Mouse (Mus musculus) neutrophil, adult 5-6 weeks (primary cell): ENCODE data around the gene Armc6. TPM values are rescaled to one million over a fixed set of nuclear protein-coding genes. Genes with fewer than 3 reads are reported as not detected.

Source experiments
- ATAC-seq: fragments of 151-379, 151-347 bp; 2 replicates; pipeline ENCODE4 v1.8.0; 2017; ENCODE audit warnings: mild to moderate bottlenecking, moderate TSS enrichment; ENCODE audit not compliant: insufficient number of reproducible peaks, poor library complexity, low FRiP score, severe bottlenecking; ENCODE audit errors: extremely low read depth
- total RNA-seq: library from RNA; stranded (forward); fragments of 200-1000 nt; gene quantifications from 2 replicates; pipeline ENCODE4 v1.2.3, GENCODE M21; 2017

Armc6 gene
- total RNA-seq, result 5.8 and 6.9 TPM in 2 replicates

GRCm38 (mm10) chr8:70234080-70234780 is at the start of gene Armc6, which contains the start of gene Sugp2:
Armc6 (minus strand) TSS chr8:70234466.
Sugp2 (plus strand) TSS chr8:70234226.
- ATAC-seq, result peak; percentile 82

DNA sequence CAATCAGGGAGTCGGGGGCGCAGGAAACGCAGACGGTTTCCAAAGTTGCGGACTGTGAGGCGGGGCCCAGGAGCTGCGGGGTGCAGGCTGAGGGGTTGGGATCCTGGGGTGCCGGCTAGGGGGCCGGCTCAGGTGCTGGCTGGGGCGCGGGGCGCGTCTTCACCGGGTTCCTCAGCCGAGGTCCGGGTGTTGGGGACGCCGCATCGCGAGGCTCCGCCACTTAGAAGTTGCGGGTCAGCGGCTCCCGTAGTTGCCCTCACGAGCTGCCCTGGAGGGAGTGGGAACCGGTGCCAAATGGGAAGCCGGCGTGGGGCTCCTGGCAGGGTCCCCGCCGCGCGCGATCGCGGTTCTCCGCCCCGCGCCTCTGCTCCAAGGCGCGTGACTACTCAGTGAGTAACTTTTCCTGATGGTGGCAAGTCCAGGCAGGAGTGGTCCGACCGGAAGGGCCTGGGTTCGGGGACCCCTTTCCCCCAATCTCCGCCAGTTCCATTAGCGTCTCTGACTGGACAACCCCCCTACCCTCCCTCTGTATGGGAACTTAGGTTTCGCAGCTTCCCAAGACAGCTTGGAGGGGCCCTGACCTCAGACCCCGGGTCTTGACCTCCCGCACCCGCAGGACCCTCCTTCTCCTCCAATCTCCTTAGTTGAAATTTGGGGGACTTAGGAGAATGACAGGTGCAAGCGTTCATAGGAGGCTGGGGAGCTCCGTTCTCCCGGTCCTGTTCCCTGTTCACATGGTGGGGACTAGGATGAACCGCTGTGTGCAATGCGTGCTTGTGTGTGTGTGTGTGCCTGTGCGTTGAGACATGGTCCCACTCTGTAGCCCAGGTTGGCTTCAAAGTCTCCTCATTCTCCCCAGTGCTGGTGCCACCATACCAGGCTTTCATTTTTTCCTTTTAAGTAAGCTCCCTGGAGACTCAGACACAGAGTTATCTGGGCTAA is 49.1 kb upstream of the Armc6 start:
- ATAC-seq, result no peak

- ATAC-seq, result peak; percentile 93
Observed at GRCm38 (mm10) chr8:70282603-70283135, 48.4 kb upstream of the Armc6 start, which contains the start of gene Homer3. Homer3 (plus strand) TSS chr8:70282827.

- ATAC-seq, result no peak
Observed at GRCm38 (mm10) chr8:70281001-70281400, 46.7 kb upstream of the Armc6 start.

DNA sequence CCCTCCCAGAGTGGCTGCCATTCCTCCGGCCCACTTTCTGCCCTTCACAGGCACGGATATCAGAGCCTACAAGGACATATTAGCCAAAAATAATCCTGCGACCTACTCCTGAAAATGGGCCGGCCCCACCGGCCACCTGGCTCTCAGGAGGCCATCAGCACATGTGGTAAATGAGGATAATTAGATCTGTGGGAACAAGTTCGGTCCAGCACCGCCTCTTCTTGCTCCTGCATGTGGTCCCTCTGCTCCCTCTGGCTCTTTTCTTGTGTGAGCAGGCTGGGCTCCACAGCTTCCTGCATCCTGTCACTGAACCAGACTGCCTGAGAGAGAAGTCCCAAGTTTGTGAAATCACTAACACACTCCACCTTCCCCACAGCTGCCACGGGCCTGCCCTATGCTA is 45.0 kb upstream of the Armc6 start:
- ATAC-seq, result no peak

- ATAC-seq, result no peak
Observed at GRCm38 (mm10) chr8:70278175-70278574, 43.9 kb upstream of the Armc6 start.

- no peak for ATAC-seq
Observed at GRCm38 (mm10) chr8:70276476-70276875, 42.2 kb upstream of the Armc6 start.

GRCm38 (mm10) chr8:70274350-70274749 is 40.1 kb upstream of the Armc6 start:
- ATAC-seq, result no peak

DNA sequence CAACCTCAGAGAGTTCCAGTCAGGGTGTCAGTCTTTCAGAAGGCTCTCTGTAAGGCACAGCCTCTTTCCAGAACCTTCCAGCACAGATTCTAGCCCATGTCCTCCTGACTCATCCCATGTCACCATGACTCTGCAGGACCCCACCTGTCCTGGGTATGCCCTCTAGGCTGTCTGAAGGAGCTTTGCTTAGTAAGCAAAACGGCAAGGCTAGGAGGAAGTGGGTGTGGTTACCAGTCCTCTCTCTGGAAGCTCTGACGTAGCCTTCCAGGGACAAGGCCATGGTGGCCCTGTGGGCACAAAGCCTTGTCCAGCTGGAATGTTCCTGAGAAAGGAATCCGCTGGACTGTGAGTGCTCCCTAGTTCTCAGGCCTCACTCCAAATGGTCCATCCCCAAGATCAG is 38.7 kb upstream of the Armc6 start:
- ATAC-seq, result no peak

DNA sequence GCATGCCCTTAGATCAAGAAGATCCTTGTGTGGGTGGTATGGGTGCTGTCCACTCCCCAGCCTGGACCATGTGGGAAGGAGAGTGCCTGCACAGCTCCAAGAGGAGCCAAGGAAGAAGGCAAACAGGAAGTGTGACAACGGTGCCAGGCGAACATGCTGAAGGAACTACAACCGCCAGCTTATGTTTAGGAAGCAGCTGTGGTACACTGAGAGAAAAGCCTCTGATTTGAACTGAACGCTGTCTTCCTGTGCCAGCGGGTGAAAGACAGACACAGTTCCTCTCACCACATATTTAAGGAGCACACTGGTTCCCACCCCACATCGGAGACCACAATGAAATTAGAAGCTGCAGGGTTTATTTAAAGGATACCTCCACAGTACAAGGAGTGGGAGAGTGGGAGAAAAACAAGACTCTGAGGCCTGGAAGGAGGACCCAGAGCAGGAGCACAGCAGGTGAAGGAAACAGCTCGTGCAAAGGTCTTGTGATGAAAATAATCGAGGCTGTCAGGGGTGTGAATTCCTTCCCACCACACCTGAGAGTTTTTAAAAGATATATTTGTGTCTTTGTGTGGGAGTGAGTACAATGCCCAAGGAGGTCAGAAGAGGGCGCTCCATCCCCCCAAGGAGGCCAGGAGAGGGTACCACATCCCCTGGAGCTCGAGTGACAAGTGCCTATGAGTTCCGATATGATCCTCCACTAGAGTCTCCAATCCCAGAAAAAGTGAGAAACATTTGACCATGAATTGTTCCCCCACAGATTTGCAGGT is 34.7 kb upstream of the Armc6 start:
- no peak for ATAC-seq

DNA sequence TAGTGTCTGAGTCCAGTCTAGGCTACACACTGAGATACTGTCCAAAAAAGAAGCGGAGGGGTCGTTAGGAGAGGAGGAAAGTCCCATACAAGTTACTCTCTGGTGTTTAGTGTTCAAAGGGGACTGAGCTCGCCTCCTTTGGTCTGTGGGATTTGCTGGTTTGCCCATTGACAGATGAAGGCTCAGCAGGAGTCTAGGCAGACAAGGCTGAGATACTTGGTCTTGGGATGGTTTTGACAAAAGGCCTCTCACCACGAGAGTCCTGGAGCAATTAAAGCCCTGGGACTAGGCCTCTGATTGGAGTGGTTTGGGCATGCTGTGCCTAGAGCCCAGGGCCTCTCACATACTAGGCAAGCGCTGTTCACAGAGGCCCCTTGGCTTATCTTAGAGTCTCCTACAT is 34.0 kb upstream of the Armc6 start:
- no peak for ATAC-seq

- ATAC-seq, result no peak
Observed at GRCm38 (mm10) chr8:70267674-70268073, 33.4 kb upstream of the Armc6 start.

GRCm38 (mm10) chr8:70259043-70259442 is 24.8 kb upstream of the Armc6 start:
- no peak for ATAC-seq

DNA sequence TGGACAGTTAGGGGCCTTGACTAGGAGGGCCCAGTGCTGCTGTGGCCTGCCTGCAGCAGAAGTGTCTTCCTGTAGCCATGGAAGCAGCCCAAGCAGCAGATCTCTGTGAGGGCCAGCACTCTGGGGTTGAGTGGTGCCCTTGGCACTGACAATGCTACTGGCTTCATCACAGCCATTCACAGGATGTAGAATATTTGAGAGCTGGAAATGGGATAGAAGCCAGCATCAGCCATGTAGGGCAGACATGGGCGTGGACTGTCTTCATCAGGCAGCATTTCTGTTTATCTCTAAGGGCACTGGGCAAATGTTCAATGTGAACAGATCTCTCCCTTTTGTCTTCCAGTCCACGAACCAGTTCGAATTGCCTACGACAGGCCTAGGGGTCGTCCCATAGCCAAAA is 24.3 kb upstream of the Armc6 start:
- no peak for ATAC-seq

DNA sequence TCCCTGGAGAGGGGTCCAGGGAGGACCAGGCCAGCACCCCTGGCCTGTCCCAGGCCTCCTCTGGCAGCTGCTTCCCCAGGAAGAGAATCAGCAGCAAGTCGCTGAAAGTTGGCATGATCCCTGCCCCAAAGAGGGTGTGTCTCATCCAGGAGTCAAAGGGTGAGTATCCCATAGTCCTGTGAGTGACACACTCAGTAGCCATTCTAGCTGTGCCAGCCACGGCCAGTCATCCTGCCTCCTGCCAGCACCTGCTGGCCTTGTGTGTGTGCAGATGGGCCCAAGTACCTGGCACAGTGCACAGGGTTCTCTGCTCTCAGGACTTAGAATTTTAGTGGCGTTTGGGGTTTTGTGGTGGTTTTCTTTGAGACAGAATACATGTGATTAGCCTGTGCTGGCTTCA is 23.2 kb upstream of the Armc6 start:
- ATAC-seq, result no peak

DNA sequence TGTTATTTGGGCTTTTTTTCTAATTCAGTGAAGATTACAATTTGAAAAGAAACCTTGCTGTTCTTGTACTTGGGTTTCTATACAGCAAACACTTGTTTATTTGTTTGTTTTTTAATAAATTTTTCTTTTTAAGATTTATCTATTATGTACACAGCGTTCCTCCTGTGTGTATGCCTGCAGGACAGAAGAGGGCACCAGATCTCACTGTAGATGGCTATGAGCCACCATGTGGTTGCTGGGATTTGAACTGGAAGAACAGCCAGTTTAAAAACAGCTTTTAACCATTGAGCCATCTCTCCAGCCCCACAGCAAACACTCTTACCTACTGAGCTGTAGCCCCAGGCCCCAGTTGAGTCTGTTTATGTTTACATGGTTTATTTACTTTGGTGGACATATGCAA is 20.4 kb upstream of the Armc6 start:
- ATAC-seq, result no peak

- ATAC-seq, result no peak
Observed at GRCm38 (mm10) chr8:70247841-70248240, 13.6 kb upstream of the Armc6 start.

DNA sequence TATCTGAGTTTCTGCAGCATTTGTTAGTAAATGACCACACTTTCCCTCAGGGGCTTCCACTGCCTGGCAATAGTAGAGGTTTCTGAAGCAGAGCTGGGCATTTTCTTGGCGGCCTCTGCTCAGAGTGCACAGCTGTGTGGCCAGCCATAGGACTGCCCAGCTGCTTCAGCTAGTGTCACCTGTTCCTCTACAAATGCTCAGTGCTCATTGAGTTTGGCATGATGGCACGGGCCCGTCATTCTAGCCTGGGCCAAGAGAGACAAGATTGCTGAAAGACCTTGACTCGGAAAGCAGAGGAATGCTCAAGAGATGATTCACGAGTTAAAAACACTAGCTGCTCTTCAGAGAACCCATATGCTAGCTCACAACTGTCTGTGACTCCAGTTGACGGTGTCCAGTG is 12.4 kb upstream of the Armc6 start:
- no peak for ATAC-seq

DNA sequence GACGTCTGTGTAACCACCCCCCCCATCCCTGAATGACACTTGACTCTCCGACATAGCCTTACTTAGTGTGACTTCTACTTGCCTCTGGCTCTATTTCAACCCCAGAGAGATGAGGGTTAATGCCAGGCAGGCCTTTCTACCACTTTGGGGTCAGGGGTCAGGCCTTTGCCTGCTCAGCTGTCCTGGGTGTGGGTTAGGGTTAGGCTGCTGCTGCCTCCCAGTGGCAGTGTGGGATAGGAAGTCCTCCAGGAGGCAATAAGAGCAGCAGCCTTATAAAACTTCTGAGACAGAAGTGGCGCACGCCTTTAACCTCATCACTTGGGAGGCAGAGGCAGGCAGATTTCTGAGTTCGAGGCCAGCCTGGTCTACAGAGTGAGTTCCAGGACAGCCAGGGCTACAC is 6.4 kb upstream of the Armc6 start:
- no peak for ATAC-seq
